Mouse (Mus musculus) lung, postnatal 0 days (tissue): ENCODE data around the gene D030056L22Rik.

Experiments
- CTCF ChIP-seq: IDR thresholded peaks from 2 replicates; pipeline ENCODE4 v1.5.1; 2016; ENCODE audit warnings: antibody characterized with exemption, mild to moderate bottlenecking
- EP300 ChIP-seq: IDR thresholded peaks from 2 replicates; pipeline ENCODE4 v1.6.1; 2016; ENCODE audit warnings: antibody characterized with exemption, mild to moderate bottlenecking, control low read depth

DNA sequence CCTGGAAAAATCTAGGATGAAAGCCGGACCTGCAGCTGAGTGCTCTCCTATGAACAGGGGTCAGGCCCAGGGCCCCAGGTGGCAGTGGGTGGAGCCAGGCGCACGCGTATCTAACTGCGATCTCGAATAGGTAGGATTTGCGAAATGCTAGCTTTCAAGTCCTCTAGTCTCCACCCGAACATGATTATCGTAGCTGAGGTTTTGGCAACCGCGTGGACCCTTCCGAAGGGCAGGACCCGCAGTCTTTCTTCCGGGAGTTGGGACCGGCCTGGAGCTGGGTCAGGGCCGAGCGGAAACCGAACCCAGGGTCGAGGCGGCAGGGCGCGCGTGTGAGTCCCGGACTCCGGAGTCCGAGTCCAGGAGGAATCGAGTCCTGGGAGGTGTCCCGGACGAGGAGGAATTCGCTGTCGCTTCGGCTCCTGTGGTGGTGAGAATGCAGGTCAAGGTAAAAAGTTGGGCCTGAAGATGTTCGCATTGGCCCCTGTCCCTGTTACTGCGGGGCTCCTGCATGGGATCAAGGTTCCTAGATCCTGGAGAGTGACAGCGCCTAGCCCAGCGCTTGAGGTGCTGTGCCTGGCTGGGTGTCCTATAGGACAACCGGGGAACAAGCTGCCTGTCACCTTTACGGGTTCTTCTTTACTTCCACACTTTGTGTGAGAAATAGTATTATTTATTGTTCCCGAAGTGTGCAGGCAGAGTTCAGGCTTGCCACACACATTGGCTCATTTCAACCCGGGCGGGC is 36.8 kb downstream of the D030056L22Rik start, which contains the start of gene Trpm6:
- no peak for TF ChIP-seq CTCF
- no peak for TF ChIP-seq EP300
